Mouse (Mus musculus): Measurements from ENCODE around the gene Pabpc1l.

GRCm38 (mm10) chr2:164007547-164007946 lies 17.7 kb upstream of the Pabpc1l start:
- TF ChIP-seq POLR2A (IDR thresholded peaks at IDR 0.05; ENCODE audit: borderline replicate concordance, insufficient read depth, low read length) = no peak
- TF ChIP-seq CTCF (IDR thresholded peaks at IDR 0.05; ENCODE audit: borderline replicate concordance, insufficient read depth, low read depth, low read length) = no peak

All from cerebellum, adult 2 months (tissue).